Mouse (Mus musculus): ENCODE measurements around the gene Mad1l1.
"Not testable (repeated sequence)": the region's sequence is repeated elsewhere in the genome, so short reads cannot be mapped to it uniquely, and the experiment has no call there.

The Mad1l1 gene

GRCm38 (mm10) chr5:140034300-140035024 is 286.9 kb downstream of the Mad1l1 start:
- no peak for DNase-seq

DNA sequence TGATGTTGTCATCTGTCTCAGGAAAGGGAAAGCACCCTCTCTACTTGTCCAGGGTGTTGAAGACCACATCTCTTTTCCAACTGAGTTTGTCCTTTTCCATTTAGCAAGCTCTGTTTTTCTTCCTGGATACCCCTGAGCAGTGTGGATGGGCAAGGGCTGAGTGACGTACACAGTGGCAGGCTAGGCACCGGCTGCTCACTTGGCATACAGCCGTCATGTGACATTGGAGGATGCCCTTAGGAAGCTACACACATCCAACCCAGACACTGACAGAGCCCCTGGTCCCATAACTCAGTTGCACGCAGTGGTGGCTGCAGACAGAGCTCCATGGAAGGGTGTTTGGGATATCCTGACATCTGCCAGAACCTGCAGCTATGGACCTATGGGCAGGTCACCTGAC is 295.0 kb downstream of the Mad1l1 start:
- DNase-seq: no peak

DNA sequence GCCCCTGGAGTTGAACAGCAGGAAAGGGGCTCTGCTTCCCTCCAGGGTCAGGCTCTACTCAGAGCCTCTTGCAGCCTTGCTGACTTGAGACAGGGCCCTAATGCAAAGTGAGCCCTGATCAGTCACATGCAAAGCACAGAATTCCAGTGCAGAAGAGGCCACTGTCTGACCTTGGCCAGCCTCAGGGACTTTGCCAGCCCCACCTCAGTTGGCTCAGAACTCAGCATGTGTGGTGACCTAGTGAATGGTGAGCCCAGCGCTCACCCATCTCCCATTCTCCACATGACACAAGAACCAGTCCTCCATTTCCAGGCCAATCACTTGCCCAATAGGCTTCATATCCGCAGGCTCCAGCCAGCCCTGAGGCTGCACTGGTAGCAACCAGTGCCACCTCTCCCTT is 296.1 kb downstream of the Mad1l1 start:
- DNase-seq: no peak

DNA sequence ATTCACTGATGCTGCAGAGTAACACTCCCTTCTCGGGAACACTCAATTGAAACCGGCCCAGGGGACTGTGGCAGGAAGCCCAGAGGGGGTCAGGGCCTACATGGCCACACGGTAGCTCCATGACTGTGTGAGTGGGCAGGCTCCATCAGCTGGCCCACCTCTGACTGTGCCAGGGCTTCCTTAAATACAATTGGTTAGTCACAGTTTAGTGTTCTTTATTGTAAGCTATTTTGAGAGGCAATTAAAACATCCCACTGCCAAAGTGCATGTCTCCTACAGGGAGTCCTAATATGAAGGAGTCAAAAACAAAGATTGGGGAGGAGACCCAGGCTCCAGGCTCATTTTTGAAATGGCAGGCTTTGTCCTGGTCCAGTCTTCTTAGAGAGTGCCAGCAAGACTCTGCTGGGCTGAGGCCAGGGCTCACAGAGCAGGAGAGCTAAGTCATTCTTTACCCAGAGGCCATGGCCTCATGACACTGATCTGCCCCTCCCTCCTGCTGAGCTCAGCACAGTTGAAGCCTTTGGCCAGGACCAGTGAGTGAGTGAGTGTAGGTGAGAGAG is 297.3 kb downstream of the Mad1l1 start:
- peak; percentile 95 for DNase-seq

DNA sequence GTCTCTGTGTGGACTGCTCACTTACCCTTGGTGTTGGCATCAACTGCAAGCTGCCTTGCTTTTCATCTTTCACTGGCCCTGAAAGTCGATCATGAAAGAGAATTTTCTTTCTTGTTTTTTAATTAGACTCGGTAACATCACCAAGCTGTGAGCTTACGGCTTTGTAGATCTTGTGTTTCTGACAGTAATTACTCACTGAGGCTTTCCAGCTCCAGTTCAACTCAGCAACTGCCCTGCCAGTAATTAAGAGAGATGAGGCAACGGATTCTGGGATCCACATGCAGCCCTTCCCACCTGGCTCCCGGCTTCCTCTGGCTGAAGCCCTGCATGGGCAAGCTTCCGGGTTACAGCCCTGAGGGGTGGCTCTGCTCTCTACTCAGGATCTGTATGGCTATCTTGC is 298.5 kb downstream of the Mad1l1 start:
- no peak for DNase-seq

- no peak for DNase-seq
These were observed 299.6 kb downstream of the Mad1l1 start for GRCm38 (mm10) chr5:140021755-140022154.

DNA sequence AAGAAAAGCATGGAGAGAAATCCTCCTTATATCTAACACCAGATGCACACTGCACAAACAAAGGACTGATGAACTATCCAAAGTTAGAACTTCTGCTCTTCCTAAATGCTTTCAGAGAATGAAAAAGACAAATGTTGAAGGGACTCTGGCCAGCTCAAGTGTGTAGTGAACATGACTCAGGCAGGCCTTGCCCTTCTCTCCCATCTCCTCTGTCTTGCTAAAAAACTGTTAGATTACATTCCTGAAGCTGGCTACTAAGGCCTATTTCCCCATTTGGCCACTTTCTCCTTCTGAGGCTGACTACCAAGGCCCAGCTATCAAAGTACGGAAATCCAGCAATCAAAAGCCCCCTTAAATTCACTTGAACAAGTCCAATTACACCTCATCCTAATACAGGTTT is 301.7 kb downstream of the Mad1l1 start:
- DNase-seq: no peak

DNA sequence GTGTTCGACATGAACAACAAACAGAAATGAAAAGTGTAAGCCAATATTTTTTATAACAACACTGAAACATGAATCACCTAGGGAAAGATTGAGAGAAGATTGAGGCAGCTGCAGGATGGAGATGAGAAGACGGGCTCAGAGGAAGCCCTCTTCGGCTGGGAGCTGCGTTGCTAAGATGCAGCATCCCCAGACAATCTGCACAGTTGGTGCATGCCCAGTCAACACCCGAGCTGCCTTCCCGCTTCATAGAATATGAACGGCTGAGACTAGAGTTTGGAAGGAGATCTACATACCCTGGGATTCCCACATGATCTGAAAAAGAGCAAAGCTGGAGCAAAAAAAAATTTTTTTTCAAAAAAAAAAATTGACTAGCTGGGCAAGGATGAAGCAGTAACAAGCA is 302.6 kb downstream of the Mad1l1 start:
- no peak for DNase-seq

DNA sequence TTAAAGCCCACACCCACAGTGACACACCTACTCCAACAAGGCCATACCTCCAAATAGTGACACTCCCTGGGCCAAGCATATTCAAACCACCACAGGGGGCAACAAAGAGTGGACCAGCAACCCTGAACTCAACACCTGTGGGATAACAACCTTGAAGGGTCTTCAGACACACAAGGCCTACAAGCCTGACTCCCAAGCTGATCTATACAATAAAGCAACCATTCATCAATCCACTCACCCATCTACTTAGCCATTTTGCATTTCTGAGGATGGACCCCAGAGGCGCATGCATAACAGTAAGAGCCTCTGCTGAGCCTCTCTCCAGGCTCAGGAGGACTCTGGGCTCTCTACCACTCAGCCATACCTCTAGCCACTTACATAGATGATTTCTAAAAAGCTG is 304.5 kb downstream of the Mad1l1 start:
- no peak for DNase-seq

DNA sequence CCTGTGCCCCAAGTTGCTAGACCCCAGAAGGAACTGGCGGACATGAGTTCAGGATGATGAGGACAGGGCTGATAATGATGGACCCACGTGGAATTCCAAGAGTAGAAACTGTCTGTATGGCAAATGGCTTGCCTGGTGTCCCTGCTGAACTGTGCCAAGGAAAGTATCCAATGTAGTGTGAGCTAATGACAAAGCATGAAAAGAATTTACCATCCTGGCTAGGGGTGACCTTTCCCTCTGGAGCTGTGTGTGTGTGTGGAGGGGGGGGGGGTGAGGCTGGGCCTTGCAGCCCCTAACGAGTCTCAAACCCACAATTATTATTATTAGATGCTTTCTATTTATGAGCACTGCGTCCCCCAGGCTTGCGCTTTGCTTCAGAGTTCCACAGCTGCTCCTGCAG is 307.7 kb downstream of the Mad1l1 start:
- DNase-seq: no peak

- DNase-seq: no peak
These were observed 308.9 kb downstream of the Mad1l1 start for GRCm38 (mm10) chr5:140012286-140012967.

- no peak for DNase-seq
These were observed 310.9 kb downstream of the Mad1l1 start for GRCm38 (mm10) chr5:140010405-140010804.

GRCm38 (mm10) chr5:140009083-140009655 is 312.2 kb downstream of the Mad1l1 start:
- no peak for DNase-seq

- DNase-seq: no peak
These were observed 312.9 kb downstream of the Mad1l1 start for GRCm38 (mm10) chr5:140008523-140008806.

GRCm38 (mm10) chr5:140007656-140008522 is 313.5 kb downstream of the Mad1l1 start:
- no peak for DNase-seq

- DNase-seq: no peak
These were observed 314.5 kb downstream of the Mad1l1 start for GRCm38 (mm10) chr5:140006861-140007260.

DNA sequence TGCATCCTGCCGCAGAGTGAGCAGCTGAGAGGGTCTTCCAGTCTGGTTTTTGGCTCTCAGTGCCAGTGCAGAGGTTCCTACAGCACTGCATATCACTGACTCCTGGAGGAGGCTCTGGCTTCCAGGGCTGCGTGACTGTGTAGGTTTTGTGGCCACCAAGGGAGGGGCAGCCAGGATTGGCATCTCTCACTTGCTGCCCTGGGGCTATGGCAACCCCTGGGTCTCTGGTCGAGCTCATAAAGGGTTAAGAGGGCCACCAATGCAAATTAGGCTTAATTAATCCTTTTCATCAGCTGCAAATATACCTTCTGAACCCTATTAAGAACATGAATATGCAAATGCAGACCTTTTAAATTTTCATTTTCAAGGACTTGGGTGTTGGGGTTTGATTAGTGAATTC is 318.8 kb downstream of the Mad1l1 start:
- DNase-seq: no peak

GRCm38 (mm10) chr5:139998916-139999315 is 322.4 kb downstream of the Mad1l1 start:
- DNase-seq: no peak

- not testable (repeated sequence) for DNase-seq
These were observed 323.0 kb downstream of the Mad1l1 start for GRCm38 (mm10) chr5:139998321-139998720.

DNA sequence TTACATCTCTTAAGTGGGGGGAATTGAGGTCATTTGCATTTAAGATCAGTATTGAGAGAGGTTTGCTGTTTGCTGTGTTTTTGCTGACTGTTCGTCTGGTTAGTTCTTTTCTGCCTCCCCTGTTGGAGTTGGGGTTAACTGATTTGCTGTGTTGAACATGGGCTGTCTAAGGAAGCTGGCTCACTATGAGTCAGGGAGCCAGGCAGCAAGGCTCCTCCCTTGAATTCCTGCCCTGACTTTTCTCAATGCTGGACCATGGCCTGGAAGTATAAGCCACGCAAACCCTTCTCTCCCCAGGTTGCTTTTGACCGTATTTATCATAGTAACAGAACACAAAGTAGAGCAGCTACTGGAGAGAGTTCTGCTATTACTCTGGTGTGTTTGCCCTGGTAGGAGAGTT is 329.8 kb downstream of the Mad1l1 start:
- DNase-seq: no peak

- DNase-seq: no peak
These were observed 336.1 kb downstream of the Mad1l1 start for GRCm38 (mm10) chr5:139985073-139985746.

DNA sequence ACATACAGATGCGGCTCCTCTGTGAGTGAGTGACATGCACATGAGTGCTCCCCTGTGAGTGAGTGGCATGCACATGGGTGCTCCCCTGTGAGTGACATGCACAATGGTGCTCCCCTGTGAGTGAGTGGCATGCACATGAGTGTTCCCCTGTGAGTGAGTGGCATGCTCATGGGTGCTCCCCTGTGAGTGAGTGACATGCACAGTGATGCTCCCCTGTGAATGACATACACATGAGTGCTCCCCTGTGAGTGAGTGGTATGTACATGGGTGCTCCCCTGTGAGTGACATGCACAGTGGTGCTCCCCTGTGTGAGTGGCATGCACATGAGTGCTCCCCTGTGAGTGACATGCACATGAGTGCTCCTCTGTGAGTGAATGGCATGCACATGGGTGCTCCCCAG is 339.4 kb downstream of the Mad1l1 start:
- DNase-seq: no peak

- no peak for DNase-seq
These were observed 342.0 kb downstream of the Mad1l1 start for GRCm38 (mm10) chr5:139979371-139979770.

Measured in heart, adult 11 months (tissue).